Mouse (Mus musculus) liver, embryonic 16.5 days (tissue): ENCODE data around the gene Nhej1. TPM values are rescaled to one million over a fixed set of nuclear protein-coding genes. Genes with fewer than 3 reads are reported as not detected.

Experiments
- ATAC-seq: fragments of 200-750 bp; cut with Nextera tagmentation; 2 replicates; pipeline ENCODE4 v1.8.0; 2017; ENCODE audit warnings: low read depth, mild to moderate bottlenecking, moderate number of reproducible peaks, moderate library complexity
- H3K27ac ChIP-seq: fragments of 300-500 bp; sonication (generic); 2 replicates; pipeline ENCODE4 v1.5.1; 2014; ENCODE audit warnings: mild to moderate bottlenecking, low read length
- H3K27me3 ChIP-seq: fragments of 300-500 bp; sonication (generic); 2 replicates; pipeline ENCODE4 v1.6.1; 2014; ENCODE audit warnings: low read depth, low read length, mixed read lengths; ENCODE audit not compliant: control insufficient read depth, insufficient read depth
- H3K36me3 ChIP-seq: fragments of 300-500 bp; sonication (generic); 2 replicates; pipeline ENCODE4 v1.6.1; 2014; ENCODE audit warnings: mild to moderate bottlenecking; ENCODE audit not compliant: control insufficient read depth, insufficient read depth
- H3K4me1 ChIP-seq: fragments of 300-500 bp; sonication (generic); 2 replicates; pipeline ENCODE4 v1.6.1; 2014; ENCODE audit warnings: low read depth, low read length, mixed read lengths; ENCODE audit not compliant: control insufficient read depth
- H3K4me2 ChIP-seq: fragments of 300-500 bp; sonication (generic); 2 replicates; pipeline ENCODE4 v1.6.1; 2014; ENCODE audit warnings: low read depth, low read length, mixed read lengths
- H3K4me3 ChIP-seq: fragments of 300-500 bp; sonication (generic); 2 replicates; pipeline ENCODE4 v1.5.1; 2014; ENCODE audit warnings: low read depth, mild to moderate bottlenecking, low read length
- H3K9ac ChIP-seq: fragments of 300-500 bp; sonication (generic); 2 replicates; pipeline ENCODE4 v1.6.1; 2014; ENCODE audit warnings: low read depth, low read length
- H3K9me3 ChIP-seq: fragments of 300-500 bp; sonication (generic); replicated peaks from 2 replicates; pipeline ENCODE4 v1.6.1; 2016; ENCODE audit warnings: low read length; ENCODE audit not compliant: control insufficient read depth
- WGBS: fragments of 180-500 bp; shearing (Covaris S2); extraction: QIAGEN DNeasy Blood & Tissue Kit; methylation state at CpG from one replicate; pipeline ENCODE4 v1.1.7; 2014; ENCODE audit not compliant: insufficient replicate concordance; 5-methylcytosine and 5-hydroxymethylcytosine counted together
- polyA plus RNA-seq: library from polyadenylated mRNA; unstranded; fragments of >200 nt; fragmentation: Nextera tagmentation; extraction: Ambion mirVana; gene quantifications from 2 replicates; pipeline ENCODE4 v1.2.1, GENCODE M21; 2015

The Nhej1 gene
- polyA plus RNA-seq, 1 experiment from 2014 or later: 6.0 TPM

DNA sequence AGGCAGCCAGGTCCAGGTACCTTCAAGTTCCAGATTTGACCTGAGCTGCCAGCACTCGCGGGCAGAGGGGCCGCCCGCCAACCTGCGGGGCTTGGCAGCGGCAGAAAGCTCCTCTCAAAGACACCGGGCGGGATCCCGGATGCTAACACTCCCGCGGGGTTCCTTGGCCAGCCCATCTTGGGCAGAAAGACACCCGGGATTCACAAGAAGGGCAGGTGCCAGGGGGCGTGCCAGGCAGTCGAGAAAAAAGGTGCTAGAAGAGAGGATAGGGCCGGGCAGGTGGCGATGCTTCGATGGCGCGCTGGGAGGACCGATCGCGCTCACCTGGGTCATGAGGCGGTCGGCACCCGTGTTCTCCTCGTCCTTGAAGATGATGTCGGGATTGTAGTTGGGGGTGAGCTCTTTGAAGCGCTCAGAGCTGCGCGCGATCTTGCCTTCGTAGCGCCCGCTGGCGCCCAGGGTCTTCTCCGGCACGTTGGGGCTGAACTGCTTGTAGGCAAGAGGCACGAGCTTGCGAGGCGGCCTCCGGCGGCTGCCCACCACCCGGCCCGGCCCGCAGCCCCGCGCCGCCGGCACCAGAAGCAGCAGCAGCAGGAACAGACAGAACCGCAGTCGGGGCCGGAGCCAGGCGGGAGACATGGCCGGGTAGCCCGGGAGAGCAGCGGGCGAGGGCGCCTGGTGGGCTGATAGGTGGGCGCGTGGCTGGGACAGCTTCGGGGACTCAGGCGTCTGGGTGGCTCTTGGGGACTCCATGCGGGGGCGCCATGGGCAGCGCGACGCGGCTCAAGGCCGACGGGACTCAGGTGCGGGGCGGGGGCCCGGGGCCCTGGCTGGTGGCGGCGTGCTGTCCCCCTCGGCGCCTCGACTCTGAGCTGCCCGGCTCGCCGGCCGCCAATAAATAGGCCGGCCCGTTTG lies 174.2 kb downstream of the Nhej1 start:
- Histone ChIP-seq H3K36me3 (no peaks in the 10 kb centered on the region), H3K9ac (peak overlapping the region; percentile 53), H3K4me2 (peak overlapping the region; percentile 45), H3K4me3 (peak overlapping the region; percentile 56), H3K27ac (peak overlapping the region; percentile 34), H3K27me3 (peaks cover 67% of the 10 kb centered on the region), H3K4me1 (no peaks in the 10 kb centered on the region), H3K9me3 (no peaks in the 10 kb centered on the region)
- 2% methylated on average over 80 of the region's 84 CpGs for WGBS
- peak; percentile 35 for ATAC-seq

DNA sequence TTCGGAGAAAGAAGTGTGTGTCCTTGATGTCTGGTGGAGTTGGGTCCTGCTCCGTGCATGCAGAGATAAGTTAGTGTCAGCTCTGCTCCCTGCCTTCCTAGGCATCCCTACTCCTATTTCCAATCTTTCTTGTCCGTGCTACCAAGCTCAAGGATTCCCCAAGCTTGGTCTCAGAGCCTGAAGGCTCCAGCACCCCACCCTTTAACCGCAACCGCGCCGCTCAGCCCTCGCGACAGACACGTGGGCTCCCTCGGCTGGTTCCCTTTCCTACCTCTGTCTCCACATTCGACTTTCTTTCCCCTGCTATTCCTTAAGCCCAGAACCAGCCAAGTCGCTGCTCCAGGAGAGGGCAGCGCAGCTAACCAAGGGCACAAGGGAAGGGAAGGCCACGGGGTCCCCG lies 174.9 kb downstream of the Nhej1 start:
- H3K4me3 ChIP-seq: peak overlapping the region; percentile 56
- 2% methylated on average over 16 of the region's 16 CpGs for WGBS
- H3K9me3 ChIP-seq: no peaks in the 10 kb centered on the region
- H3K4me1 ChIP-seq: no peaks in the 10 kb centered on the region
- ATAC-seq: no peak
- H3K9ac ChIP-seq: peak overlapping the region; percentile 53
- peaks cover 64% of the 10 kb centered on the region for H3K27me3 ChIP-seq
- no peaks in the 10 kb centered on the region for H3K36me3 ChIP-seq
- H3K4me2 ChIP-seq: peak overlapping the region; percentile 45
- H3K27ac ChIP-seq: peak overlapping the region; percentile 12; the same call in 1 of the 2 replicates

DNA sequence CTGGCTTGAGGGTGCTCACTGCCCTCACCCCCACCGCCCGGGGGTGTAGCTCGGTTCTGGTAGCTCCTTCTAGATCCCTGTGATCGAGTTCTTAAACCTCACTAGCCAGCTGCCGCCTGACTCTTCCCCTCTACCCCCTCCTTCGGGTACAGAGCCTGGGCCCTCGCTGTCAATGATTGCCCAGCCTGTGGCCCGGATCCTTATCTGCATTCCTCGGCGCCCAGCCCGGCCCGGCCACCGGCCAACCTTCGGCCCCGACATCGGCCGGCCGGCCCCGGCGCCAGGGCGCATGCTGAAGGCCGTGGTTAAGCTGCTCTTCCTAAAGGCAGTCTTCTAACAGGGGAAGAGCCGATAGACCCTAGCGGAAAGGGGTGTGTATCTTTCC lies 175.3 kb downstream of the Nhej1 start:
- ATAC-seq: peak; percentile 59
- 2% methylated on average over 24 of the region's 24 CpGs for WGBS
- H3K27me3 ChIP-seq: peaks cover 64% of the 10 kb centered on the region

DNA sequence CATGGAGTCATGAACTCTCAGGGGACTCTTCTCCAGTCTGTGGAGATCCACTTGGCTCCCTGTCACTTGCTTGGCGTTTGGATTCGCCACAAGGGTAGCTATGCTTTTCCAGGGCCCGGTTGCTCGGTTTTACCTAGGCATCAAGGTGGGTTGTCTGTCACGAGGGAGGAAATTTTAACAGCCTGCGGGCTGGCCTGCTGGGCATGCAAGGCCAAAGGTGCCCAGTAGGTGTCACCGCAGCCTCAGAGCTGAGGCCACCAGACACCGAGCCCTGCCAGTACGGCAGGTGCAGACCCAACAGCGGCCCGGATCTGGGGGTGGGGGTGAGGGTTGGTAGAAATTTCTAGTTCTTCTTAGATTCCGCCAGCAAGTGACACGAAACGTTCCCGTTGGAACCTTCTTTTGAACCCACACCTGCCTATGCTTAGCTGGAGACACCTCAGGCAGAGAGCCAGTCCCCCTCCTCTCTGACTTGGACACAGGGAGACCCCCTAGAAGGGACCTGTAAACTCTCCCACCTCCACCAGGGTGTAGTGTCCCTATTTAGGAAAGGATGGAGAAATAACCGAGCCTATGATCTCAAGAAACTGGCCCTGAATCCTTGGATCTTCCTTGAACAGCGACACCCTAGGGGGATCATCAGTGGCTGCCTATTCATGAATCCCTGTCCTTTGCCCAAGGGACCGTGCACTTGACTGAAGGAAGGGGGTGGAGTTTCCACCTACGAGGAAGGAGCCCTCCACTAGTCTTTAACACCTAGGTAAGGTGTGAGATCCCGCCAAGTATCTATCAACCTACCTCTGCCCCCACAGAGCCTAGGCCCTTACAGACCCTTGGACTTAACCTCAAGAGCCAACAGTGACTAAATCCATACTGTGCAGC lies 176.0 kb downstream of the Nhej1 start:
- Histone ChIP-seq H3K27me3 (peaks cover 62% of the 10 kb centered on the region), H3K27ac (peak overlapping the region; percentile 12; the same call in 1 of the 2 replicates), H3K9me3 (no peaks in the 10 kb centered on the region), H3K4me1 (no peaks in the 10 kb centered on the region), H3K4me3 (peak overlapping the region; percentile 56), H3K4me2 (peak overlapping the region; percentile 45), H3K36me3 (no peaks in the 10 kb centered on the region), H3K9ac (peak overlapping the region; percentile 53; the same call in 1 of the 2 replicates)
- peak; percentile 22; the same call in 1 of the 2 replicates for ATAC-seq
- WGBS: 3% methylated on average over 20 of the region's 20 CpGs

More for the DNA sequence above, 175.3 kb downstream of the Nhej1 start:
- Histone ChIP-seq H3K27ac (peak overlapping the region; percentile 12; the same call in 1 of the 2 replicates), H3K36me3 (no peaks in the 10 kb centered on the region), H3K4me2 (peak overlapping the region; percentile 45), H3K4me3 (peak overlapping the region; percentile 56), H3K4me1 (no peaks in the 10 kb centered on the region), H3K9ac (peak overlapping the region; percentile 53; the same call in 1 of the 2 replicates), H3K9me3 (no peaks in the 10 kb centered on the region)

DNA sequence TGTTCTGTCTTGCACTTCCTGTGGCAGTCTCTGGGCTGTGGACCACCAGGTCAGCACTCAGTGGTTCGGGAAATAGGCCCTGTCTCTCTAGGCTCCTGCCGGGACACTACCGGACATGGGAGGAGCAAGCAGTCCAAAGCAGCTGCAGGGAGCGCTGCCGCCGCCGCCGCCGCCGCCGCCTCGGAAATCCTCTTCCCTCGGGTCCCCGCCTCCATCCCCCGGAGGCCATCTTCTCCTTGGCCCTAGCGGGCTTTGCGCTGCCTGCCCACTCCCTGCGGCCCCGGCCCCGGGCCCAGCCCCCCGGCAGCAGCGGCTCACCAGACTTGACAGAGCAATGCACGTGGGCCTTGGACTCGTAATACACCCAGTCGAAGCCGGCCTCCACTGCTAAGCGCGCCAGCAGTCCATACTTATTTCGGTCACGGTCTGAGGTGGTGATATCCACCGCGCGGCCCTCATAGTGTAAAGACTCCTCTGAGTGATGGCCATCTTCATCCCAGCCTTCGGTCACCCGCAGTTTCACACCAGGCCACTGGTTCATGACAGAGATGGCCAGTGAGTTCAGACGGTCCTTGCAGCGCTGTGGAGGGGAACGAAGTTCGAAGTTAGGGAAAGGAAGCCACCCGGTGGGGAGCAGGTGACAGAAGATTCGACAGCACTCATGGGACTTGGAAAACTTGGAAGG lies 176.9 kb downstream of the Nhej1 start:
- Histone ChIP-seq H3K27ac (no peak overlapping the region), H3K27me3 (peaks cover 58% of the 10 kb centered on the region), H3K9ac (no peak overlapping the region), H3K4me3 (no peak overlapping the region), H3K4me2 (0 out of 2 replicates have a peak overlapping the region, but pooled peaks have one; percentile 18), H3K4me1 (no peaks in the 10 kb centered on the region), H3K9me3 (no peaks in the 10 kb centered on the region), H3K36me3 (no peaks in the 10 kb centered on the region)
- no peak for ATAC-seq
- WGBS: 4% methylated on average over 41 of the region's 41 CpGs

DNA sequence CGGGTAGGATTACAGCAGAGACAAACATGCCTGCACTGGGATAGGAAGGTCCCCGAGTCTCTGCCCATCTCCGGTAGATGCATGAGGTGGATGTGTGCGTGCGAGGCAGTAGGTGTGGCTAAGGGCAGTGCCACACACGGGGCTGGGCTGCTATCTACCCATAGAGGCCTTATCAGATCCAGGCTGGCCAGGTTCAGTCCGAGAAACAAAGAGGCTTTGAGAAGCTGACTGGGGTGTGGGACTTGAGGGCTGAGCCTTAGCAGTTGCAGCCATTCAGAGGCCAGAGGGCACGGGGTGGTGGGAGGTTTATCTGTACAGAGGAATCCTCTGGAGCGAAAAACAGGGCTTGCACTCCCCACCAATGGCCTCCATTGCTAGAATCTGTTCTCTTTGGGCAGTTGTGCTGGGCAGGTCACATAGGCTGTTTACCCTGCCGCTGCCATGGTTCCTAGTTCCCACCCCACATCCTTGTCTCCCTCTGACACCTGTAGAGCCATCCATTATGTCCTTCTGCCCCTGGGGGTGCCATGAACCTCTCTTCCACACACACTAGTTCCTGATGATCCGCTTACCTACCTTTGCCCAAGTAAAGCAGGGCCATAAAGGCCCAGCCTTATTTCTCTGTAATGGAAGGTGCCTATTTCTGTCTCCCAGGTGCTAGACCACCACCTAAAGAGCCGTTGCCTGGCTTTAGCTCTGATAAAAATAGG lies 183.2 kb downstream of the Nhej1 start:
- WGBS: 38% methylated on average over 12 of the region's 12 CpGs
- no peak overlapping the region for H3K4me2 ChIP-seq
- no peak for ATAC-seq
- no peaks in the 10 kb centered on the region for H3K27me3 ChIP-seq
- no peaks in the 10 kb centered on the region for H3K9me3 ChIP-seq
- H3K36me3 ChIP-seq: no peaks in the 10 kb centered on the region
- no peak overlapping the region for H3K27ac ChIP-seq
- H3K9ac ChIP-seq: no peak overlapping the region
- no peaks in the 10 kb centered on the region for H3K4me1 ChIP-seq
- no peak overlapping the region for H3K4me3 ChIP-seq

DNA sequence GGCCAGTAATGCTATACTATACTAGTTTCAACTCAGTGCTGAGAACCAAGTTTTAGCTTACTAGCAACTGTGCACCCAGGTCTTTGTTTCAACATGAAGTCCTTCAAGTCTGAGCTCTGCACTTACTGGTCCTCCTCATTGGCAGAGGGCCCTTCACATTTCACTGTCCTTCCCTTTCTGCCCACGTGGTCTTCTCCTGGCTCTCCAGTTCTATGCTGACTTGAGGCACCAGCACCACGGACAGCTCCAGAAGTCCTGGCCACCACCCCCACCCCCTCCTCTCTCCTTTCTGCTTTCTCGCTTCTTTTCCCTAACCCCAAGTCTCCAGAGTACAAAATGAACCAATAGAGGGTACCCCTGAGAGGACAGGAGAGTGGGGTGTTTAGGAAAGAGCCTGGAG lies 185.2 kb downstream of the Nhej1 start:
- no peaks in the 10 kb centered on the region for H3K4me1 ChIP-seq

DNA sequence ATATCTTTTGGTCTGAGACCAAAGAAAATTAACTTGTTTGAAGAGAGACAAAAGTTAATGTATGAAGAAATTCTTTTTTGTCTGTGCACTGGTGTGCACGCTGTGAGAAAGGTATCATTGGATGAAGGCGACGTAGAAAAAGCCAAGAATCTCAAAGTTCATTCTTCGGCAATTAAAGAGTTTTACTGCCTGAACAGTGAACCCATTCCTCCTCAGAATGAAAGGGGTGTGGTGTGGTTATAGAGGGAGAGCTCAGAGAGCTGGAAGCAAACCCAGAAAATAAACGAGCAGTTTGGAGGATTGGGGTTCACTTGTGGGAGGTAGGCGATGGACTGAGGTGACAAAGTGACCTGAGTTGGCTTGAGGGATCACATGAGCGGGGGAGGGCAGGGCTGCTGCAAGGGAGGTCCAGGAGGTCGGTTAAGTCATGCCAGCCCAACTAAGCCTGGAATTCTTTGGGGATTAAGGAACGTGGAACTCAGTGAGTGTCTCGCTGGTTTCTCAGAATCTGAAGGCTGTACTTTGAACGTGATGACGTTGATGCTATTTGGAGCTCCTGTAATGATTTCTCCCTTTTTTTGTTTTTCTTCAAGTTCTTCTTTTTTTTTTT lies 188.7 kb downstream of the Nhej1 start:
- Histone ChIP-seq H3K9ac (no peak overlapping the region), H3K4me3 (no peak overlapping the region), H3K4me2 (no peak overlapping the region), H3K36me3 (no peaks in the 10 kb centered on the region), H3K27ac (no peak overlapping the region), H3K9me3 (no peaks in the 10 kb centered on the region), H3K27me3 (no peaks in the 10 kb centered on the region), H3K4me1 (no peaks in the 10 kb centered on the region)
- no peak for ATAC-seq
- 37% methylated on average over 12 of the region's 12 CpGs for WGBS

More for the DNA sequence above, 185.2 kb downstream of the Nhej1 start:
- Histone ChIP-seq H3K9me3 (no peaks in the 10 kb centered on the region), H3K9ac (no peak overlapping the region), H3K27me3 (no peaks in the 10 kb centered on the region), H3K36me3 (no peaks in the 10 kb centered on the region), H3K27ac (no peak overlapping the region), H3K4me3 (no peak overlapping the region), H3K4me2 (no peak overlapping the region)
- WGBS: 11% methylated on average over 3 of the region's 3 CpGs
- no peak for ATAC-seq
